Mouse (Mus musculus) erythroblast, adult 5-6 weeks (primary cell): ENCODE results near the gene Cdc42se2. TPM values are rescaled to one million over a fixed set of nuclear protein-coding genes. Genes with fewer than 3 reads are reported as not detected.
A peak's percentile ranks its signal among the peaks of the same experiment; 100 is the strongest.

Experiments
- ATAC-seq: replicated peaks from 2 replicates; pipeline ENCODE4 v1.8.0; 2016; ENCODE audit warnings: moderate number of reproducible peaks, mild to moderate bottlenecking, moderate TSS enrichment, inconsistent platforms; ENCODE audit not compliant: poor library complexity, low FRiP score, severe bottlenecking
- total RNA-seq, 2 experiments: library from RNA; stranded (forward) in 1 of 2; stranded (reverse) in 1 of 2; fragments of 150-400 nt in 1 of 2; fragments of 200-764, 138-1000 nt in 1 of 2; gene quantifications; 2 replicates each; pipeline versions ENCODE4 v1.2.3 to v1.2.4; 2015 to 2017; ENCODE audit warnings: low replicate concordance in 2 of 2

Cdc42se2 gene
- total RNA-seq (2015; ENCODE audit: low replicate concordance) (7.9 and 22.7 TPM in 2 replicates), total RNA-seq (2017; ENCODE audit: low replicate concordance) (14.9 and 16.5 TPM in 2 replicates)

DNA sequence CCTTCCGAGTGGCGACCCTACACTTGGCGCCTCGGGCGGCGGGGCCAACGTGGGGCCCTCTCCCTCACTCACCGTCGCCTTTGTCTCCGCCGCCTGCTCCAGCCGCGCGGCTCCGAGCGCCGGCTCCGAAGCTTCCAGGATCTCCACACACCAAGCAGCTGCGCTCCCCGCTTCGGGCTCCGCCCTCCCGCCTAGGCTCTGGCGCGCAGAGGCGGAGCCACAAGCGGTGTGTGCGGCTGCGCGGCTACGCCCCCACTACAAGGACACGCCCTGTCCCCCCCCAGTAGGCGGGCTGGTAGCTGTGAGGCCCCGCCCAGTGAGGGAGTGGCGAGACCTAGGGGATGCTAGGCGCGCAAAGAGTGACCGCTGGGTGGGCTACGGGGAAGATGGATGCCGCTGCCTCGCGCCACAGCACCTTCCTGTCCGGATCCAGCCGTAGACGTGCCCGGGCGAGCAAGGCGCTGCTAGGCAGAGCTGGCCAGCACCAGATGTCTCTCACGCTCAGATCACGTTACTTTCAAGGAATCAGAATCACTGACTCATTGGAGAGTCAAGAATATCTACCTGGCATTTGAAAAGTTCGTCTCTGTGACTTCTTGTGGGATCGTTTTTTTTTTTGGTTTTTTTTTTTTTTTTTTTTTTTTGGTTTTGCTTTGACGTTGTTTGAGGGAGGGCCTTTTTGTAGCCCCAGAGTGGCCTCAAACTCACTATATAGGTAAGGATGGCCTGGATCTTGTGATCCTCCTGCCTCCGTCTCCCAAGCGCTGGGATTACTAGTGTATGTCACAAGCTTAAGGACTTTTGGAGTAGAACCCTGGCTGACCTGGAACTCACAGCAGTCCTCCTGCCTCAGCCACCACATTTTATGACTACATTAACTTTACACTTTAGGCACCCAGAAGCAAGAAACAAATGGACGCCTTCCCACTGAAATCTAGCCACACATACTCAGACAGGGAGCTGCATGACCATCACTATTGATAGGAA lies at the start of gene Cdc42se2:
Cdc42se2 (minus strand) TSS at position 188 of the 987 bp plus-strand sequence.
- ATAC-seq = peak; percentile 98

GRCm38 (mm10) chr11:54836106-54836505 lies 48.6 kb upstream of the Cdc42se2 start:
- no peak for ATAC-seq

GRCm38 (mm10) chr11:54834596-54834995 lies 47.1 kb upstream of the Cdc42se2 start:
- ATAC-seq = 0 out of 2 replicates have a peak, but pooled peaks have one; percentile 53

- no peak for ATAC-seq
Measured at GRCm38 (mm10) chr11:54833833-54834232, 46.4 kb upstream of the Cdc42se2 start.

- no peak for ATAC-seq
Measured at GRCm38 (mm10) chr11:54826819-54827218, 39.3 kb upstream of the Cdc42se2 start.

DNA sequence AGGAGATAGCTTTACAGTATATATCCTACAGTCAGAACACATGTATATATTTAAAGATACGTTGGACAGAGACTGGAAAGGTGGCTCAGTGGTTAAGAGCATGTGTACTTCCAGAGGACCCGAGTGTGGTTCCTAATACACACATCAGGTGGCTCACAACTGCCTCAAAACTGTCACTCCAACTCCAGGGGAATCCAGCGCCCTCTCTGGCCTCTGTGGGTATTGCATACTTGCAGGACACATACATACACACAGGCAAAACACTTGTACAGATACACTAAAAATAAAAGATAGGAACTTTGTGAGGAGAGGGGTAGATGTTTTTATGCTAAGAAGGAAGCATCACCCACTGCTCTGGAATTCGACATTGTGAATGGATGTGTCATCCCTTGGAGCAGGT lies 38.3 kb upstream of the Cdc42se2 start:
- no peak for ATAC-seq

DNA sequence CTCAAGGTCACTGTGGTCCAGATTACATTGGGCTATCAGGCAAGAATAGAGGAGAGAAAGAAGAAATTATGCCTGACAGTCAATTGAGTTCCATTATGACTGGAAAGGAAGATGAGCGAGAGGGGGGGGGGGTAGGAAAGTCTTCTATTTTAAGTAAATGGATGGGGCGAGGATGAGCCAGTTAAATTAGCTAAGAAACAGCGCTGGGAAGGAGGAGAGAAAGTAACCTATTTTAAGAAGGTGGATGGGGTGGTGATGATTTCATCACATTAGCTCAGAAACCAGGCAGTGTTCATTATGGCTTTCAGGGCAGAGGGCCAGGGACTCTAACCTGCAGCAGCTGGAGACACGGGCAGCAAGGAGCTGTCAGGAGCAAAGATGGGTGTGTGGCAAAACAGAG lies 36.0 kb upstream of the Cdc42se2 start:
- ATAC-seq = no peak

- ATAC-seq = no peak
Measured at GRCm38 (mm10) chr11:54819489-54819888, 32.0 kb upstream of the Cdc42se2 start.

GRCm38 (mm10) chr11:54817449-54817848 lies 30.0 kb upstream of the Cdc42se2 start:
- no peak for ATAC-seq

DNA sequence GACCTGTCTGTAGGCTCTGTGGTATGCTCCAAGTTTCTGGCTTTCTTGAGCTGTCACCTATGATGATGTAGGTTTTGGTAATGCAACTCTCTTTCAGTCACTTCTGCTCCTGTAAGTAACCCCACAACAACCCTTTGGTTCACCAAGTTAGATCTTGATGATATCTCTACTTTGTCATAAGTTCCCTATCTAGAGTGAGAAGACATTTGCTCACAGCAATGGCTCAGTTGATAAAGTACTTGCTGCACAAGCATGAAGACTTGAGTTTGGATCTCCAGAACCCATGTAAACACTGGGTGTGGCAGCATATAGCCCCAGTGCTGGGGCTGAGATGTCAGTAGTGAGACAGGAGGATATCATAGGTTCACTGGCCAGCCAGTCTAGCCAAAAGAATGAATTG lies 28.2 kb upstream of the Cdc42se2 start:
- ATAC-seq = no peak

- ATAC-seq = no peak
Measured at GRCm38 (mm10) chr11:54812812-54813516, 25.5 kb upstream of the Cdc42se2 start.

GRCm38 (mm10) chr11:54812314-54812713 lies 24.8 kb upstream of the Cdc42se2 start:
- no peak for ATAC-seq

GRCm38 (mm10) chr11:54811054-54811453 lies 23.6 kb upstream of the Cdc42se2 start:
- ATAC-seq = no peak

GRCm38 (mm10) chr11:54809582-54809981 lies 22.1 kb upstream of the Cdc42se2 start:
- ATAC-seq = no peak

- ATAC-seq = no peak
Measured at GRCm38 (mm10) chr11:54808177-54808576, 20.7 kb upstream of the Cdc42se2 start.

GRCm38 (mm10) chr11:54807669-54808068 lies 20.2 kb upstream of the Cdc42se2 start:
- no peak for ATAC-seq

DNA sequence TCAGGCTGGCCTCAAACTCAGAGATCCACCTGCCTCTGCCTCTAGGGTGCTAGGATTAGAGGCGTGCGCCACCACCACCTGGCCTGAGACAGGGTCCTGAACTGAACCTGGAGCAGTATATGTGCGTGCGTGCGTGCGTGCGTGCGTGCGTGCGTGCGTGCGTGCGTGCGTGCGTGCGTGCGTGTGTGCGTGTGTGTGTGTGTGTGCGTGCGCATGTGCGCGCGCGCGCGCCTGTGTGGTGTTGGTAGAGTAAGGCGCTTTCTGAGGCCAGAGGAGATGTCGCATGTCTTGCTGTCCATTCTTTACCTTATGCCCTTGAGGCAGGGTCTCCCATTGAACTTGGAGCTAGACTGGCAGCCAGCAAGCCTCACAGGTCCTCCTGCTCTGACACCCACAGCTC lies 19.4 kb upstream of the Cdc42se2 start:
- ATAC-seq = no peak

GRCm38 (mm10) chr11:54805196-54805595 lies 17.7 kb upstream of the Cdc42se2 start:
- ATAC-seq = no peak

GRCm38 (mm10) chr11:54802621-54803020 lies 15.1 kb upstream of the Cdc42se2 start:
- no peak for ATAC-seq

DNA sequence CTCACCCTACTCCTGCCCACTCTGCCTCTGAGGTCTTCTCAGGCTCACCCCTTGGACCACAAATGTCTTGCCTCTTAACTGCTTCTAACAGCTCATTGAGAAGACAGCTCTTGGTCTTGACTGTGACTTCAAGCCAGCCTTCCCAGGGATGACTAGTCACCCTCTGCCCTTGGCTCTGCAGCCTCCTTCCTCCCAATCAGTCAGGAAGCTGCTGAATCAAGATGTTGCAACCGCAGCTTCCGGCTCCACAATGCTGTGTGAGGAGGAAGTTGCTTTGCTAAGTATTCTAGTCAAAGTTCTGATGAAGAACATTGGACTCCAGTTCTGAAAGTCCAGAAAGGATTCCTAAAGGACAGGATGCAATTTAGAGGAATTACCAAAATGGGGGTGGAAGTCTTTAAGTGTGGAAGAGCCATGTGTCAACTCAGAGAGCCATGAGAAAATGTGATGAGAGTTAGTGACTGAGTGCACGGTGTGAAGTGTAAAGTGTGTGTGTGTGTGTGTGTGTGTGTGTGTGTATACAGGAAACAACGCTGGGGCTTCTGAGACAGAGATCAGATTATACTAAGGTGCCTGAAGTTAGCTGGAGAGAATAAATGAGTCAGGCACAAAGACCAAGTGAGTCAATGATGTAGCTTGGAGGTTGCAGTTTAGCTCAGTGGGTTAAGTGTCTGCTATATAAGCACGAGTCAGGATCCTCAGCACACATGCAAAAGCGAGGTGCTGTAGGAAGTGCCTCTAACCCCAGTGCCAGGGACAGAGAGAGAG lies 14.5 kb upstream of the Cdc42se2 start:
- ATAC-seq = no peak
